In the genomic region with DNA sequence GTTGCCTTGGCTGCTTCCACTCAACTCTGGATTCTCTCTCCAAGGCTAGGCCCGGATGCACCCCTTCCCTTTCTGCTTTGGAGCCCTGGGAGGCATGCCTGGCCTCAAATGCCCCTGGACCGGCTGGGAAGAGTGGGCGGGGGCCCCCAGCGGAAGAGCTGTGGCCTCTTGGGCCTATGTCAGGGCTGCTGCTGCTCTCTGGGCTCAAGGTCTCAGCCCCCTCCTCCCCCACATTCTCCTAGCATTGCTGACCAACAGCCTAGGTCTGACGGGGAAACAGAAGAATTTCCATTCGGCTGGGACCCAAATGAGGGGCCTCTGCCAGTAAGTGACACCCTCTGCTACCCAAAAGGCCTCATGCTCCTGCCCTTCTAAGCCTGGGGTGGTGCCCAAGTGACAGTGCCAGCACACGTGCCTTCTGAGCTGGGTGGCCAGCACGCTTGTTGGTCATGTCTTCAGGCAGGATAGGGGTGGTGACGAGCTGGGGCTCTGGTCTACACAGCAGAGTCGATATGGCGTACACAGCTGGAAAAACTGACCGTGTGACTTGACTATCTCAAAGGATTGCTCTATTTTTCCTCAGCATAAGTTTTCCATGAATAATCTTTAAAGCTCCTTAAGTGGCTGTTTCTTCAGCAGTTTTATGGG, we compare ENCODE assay signal across 10 mouse cellular contexts. TPM values are rescaled to one million over a fixed set of nuclear protein-coding genes. Genes with fewer than 3 reads are reported as not detected.
DNase-seq lines count a peak whose midpoint lies in the region; ATAC-seq and TF ChIP-seq lines count a peak whose summit lies in the region.
"Had no signal": no experiment of that assay in that cellular context is flagged by ENCODE, and none has a peak within 500 bp of the region (broad histone marks: within the 10 kb centered on the region; RNA-seq: fewer than 3 reads in every experiment).

No protein-coding gene starts in this region.

- no peaks in the 10 kb centered on the region for H3K27me3 ChIP-seq in limb, embryonic 14.5 days (ENCODE audit: control insufficient read depth, insufficient read depth, low read length)
- H3K27me3 ChIP-seq: CH12.LX had no signal

- WGBS in limb, embryonic 14.5 days, result 36% methylated on average over 12 of the region's 12 CpGs

- H3K27ac ChIP-seq in layer of hippocampus, adult 2 months, result peak overlapping the region; percentile 32; the same call in 1 of the 2 replicates
- peak overlapping the region; percentile 75 for H3K27ac ChIP-seq in limb, embryonic 14.5 days (replicated peaks; ENCODE audit: low read depth, low read length)
- H3K27ac ChIP-seq: liver, embryonic 14.5 days had no signal

- no peak for TF ChIP-seq CTCF in layer of hippocampus, adult 2 months (conservative IDR thresholded peaks at IDR 0.05)

- intact Hi-C loops in heart, postnatal 36 days (cut with DNase I), result no loop called here

- no peak for DNase-seq in layer of hippocampus, adult 2 months (ENCODE audit: low spot score in 2 of 2)
- no peak for DNase-seq in layer of hippocampus, adult 11-12 months (ENCODE audit: low spot score)
- DNase-seq in gastrocnemius, postnatal 10 days, result peak; percentile 73
- peak; percentile 62 to 78 for DNase-seq in heart, postnatal 36 days
- peak; percentile 72 for DNase-seq in limb, embryonic 14.5 days (ENCODE audit: low spot score)
- DNase-seq in right cerebral cortex, adult 2 months (ENCODE audit: low spot score in 2 of 2), result no peak
- DNase-seq in frontal cortex, postnatal 25 days (ENCODE audit: low spot score in 2 of 2), result no peak
- DNase-seq in right cerebral cortex, postnatal 25 days, result no peak

- H3K36me3 ChIP-seq in limb, embryonic 14.5 days (ENCODE audit: control insufficient read depth, insufficient read depth, low read length), result no peaks in the 10 kb centered on the region

- no peak overlapping the region for H3K4me3 ChIP-seq in layer of hippocampus, adult 2 months
- no peak overlapping the region for H3K4me3 ChIP-seq in limb, embryonic 14.5 days (replicated peaks; ENCODE audit: low read length)

- H3K4me2 ChIP-seq in limb, embryonic 14.5 days (replicated peaks; ENCODE audit: low read depth, low read length, severe bottlenecking), result no peak overlapping the region

- H3K9me3 ChIP-seq in limb, embryonic 14.5 days (ENCODE audit: control insufficient read depth, low read length), result no peaks in the 10 kb centered on the region

- TF ChIP-seq POLR2A in limb, embryonic 14.5 days (IDR thresholded peaks at IDR 0.05; ENCODE audit: borderline replicate concordance, extremely low read depth, insufficient read depth, insufficient read length), result no peak

- no peak overlapping the region for H3K9ac ChIP-seq in limb, embryonic 14.5 days (ENCODE audit: low read depth, low read length, severe bottlenecking)
- H3K9ac ChIP-seq: liver, embryonic 14.5 days had no signal

- ATAC-seq in limb, embryonic 14.5 days (ENCODE audit: low FRiP score, low read depth), result no peak

- H3K4me1 ChIP-seq in limb, embryonic 14.5 days (ENCODE audit: control insufficient read depth, insufficient read depth, low read length), result peaks cover 36% of the 10 kb centered on the region

RNA-seq across cellular contexts. Expression of a gene that starts 29.0 kb away (rescaled TPM):
- 10 to 100 TPM; 31.7 to 35.2 TPM for total RNA-seq in layer of hippocampus, adult 2 months (2021)
- 1 to 10 TPM; 3.1 to 4.7 TPM for total RNA-seq in gastrocnemius, postnatal 10 days (2021)
- 1 to 10 TPM; 3.1 to 4.7 TPM for total RNA-seq in heart, postnatal 36 days (2021)
- polyA plus RNA-seq in limb, embryonic 14.5 days (2012; rRNA removed), result 10.1 and 12.0 TPM in 2 replicates
- polyA plus RNA-seq in limb, embryonic 14.5 days (2014; fragmentation: Nextera tagmentation; extraction: Ambion mirVana), result 9.6 and 10.0 TPM in 2 replicates

RNA-seq across cellular contexts. Expression of a gene that starts 55.4 kb away (rescaled TPM):
- 1 to 10 TPM in 1 of 2 experiments, under 1 TPM in 1; 0.81 to 2.2 TPM for total RNA-seq in layer of hippocampus, adult 2 months (2021)
- 100 to 1,000 TPM; 258 to 272 TPM for total RNA-seq in gastrocnemius, postnatal 10 days (2021)
- total RNA-seq in heart, postnatal 36 days (2021), result 10 to 100 TPM; 51.2 to 67.0 TPM
- 104 and 123 TPM in 2 replicates for polyA plus RNA-seq in limb, embryonic 14.5 days (2012; rRNA removed)
- 67.2 and 70.3 TPM in 2 replicates for polyA plus RNA-seq in limb, embryonic 14.5 days (2014; fragmentation: Nextera tagmentation; extraction: Ambion mirVana)

Comparison
In these comparisons a context has a peak if more than half of its experiments do, and no peak if none do; other contexts are left out.
1. DNase-seq: peak in gastrocnemius, postnatal 10 days (single experiment), heart, postnatal 36 days (2 of 2) and limb, embryonic 14.5 days (single experiment); none in layer of hippocampus, adult 2 months (0 of 2), layer of hippocampus, adult 11-12 months (single experiment), right cerebral cortex, adult 2 months (0 of 2), frontal cortex, postnatal 25 days (0 of 2) and right cerebral cortex, postnatal 25 days (single experiment).
2. RNA of a gene that starts 29.0 kb away (total RNA-seq): 31.7 to 35.2 TPM in layer of hippocampus, adult 2 months; 3.1 to 4.7 TPM in heart, postnatal 36 days and 3.1 to 4.7 TPM in gastrocnemius, postnatal 10 days; every median in the first group is over 4 times any median in the second.
3. RNA of a gene that starts 55.4 kb away (total RNA-seq): 258 to 272 TPM in gastrocnemius, postnatal 10 days and 51.2 to 67.0 TPM in heart, postnatal 36 days; 0.81 to 2.2 TPM in layer of hippocampus, adult 2 months; every median in the first group is over 10 times any median in the second.